Mouse (Mus musculus) right cerebral cortex, postnatal 36 days (tissue): ENCODE results near the gene Fdxacb1.

Source experiments
- DNase-seq, 2 experiments: peaks; one replicate each; pipeline ENCODE4 v3.0.0; 2022; ENCODE audit warnings: low spot score in 2 of 2, mixed read lengths in 1 of 2

Gene Fdxacb1

GRCm38 (mm10) chr9:50808471-50808870 is 40.4 kb downstream of the Fdxacb1 start:
- no peak for DNase-seq

GRCm38 (mm10) chr9:50809146-50809545 is 41.1 kb downstream of the Fdxacb1 start:
- no peak for DNase-seq

- DNase-seq: no peak
These were observed 43.2 kb downstream of the Fdxacb1 start for GRCm38 (mm10) chr9:50811187-50811586.

GRCm38 (mm10) chr9:50811746-50812145 is 43.7 kb downstream of the Fdxacb1 start:
- DNase-seq: no peak

- DNase-seq: no peak
These were observed 45.8 kb downstream of the Fdxacb1 start for GRCm38 (mm10) chr9:50813796-50814195.

- no peak for DNase-seq
These were observed 47.6 kb downstream of the Fdxacb1 start for GRCm38 (mm10) chr9:50815666-50816065.

- no peak for DNase-seq
These were observed 48.5 kb downstream of the Fdxacb1 start for GRCm38 (mm10) chr9:50816512-50816911.

GRCm38 (mm10) chr9:50818050-50818449 is 50.0 kb downstream of the Fdxacb1 start:
- no peak for DNase-seq

- peak in 1 of 2 experiments; percentile 52 for DNase-seq
These were observed 51.7 kb downstream of the Fdxacb1 start for GRCm38 (mm10) chr9:50819716-50820115.

- DNase-seq: no peak
These were observed 53.6 kb downstream of the Fdxacb1 start for GRCm38 (mm10) chr9:50821651-50822050.

- DNase-seq: no peak
These were observed 54.2 kb downstream of the Fdxacb1 start for GRCm38 (mm10) chr9:50822216-50822615.
